Comparison of ENCODE assay signal across 10 mouse cellular contexts in genomic region chr13:53205128-53205911, GRCm38 (mm10).
DNase-seq lines count a peak whose midpoint lies in the region; ATAC-seq lines count a peak whose summit lies in the region.
"Had no signal": no experiment of that assay in that cellular context is flagged by ENCODE, and none has a peak within 500 bp of the region (broad histone marks: within the 10 kb centered on the region; RNA-seq: fewer than 3 reads in every experiment).

No protein-coding gene starts in this region.

- H3K27me3 ChIP-seq in heart, embryonic 12.5 days (replicated peaks): no peaks in the 10 kb centered on the region
- H3K27me3 ChIP-seq in neural tube, embryonic 15.5 days (replicated peaks): 0 out of 2 replicates have a peak, but pooled peaks cover 4% of the 10 kb centered on the region
- H3K27me3 ChIP-seq in intestine, embryonic 14.5 days (replicated peaks; ENCODE audit: control insufficient read depth, insufficient read depth, low read length): no peaks in the 10 kb centered on the region
- no peaks in the 10 kb centered on the region for H3K27me3 ChIP-seq in stomach, embryonic 15.5 days (replicated peaks)
- H3K27me3 ChIP-seq: hindbrain, embryonic 15.5 days had no signal

- no peaks in the 10 kb centered on the region for H3K36me3 ChIP-seq in heart, embryonic 12.5 days
- H3K36me3 ChIP-seq in neural tube, embryonic 15.5 days: no peaks in the 10 kb centered on the region
- H3K36me3 ChIP-seq in intestine, embryonic 14.5 days (ENCODE audit: control insufficient read depth, insufficient read depth, low read length): no peaks in the 10 kb centered on the region
- H3K36me3 ChIP-seq in stomach, embryonic 15.5 days: no peaks in the 10 kb centered on the region
- H3K36me3 ChIP-seq: hindbrain, embryonic 15.5 days had no signal

- H3K9me3 ChIP-seq in heart, embryonic 12.5 days (replicated peaks): no peaks in the 10 kb centered on the region
- H3K9me3 ChIP-seq in neural tube, embryonic 15.5 days (replicated peaks): no peaks in the 10 kb centered on the region
- no peaks in the 10 kb centered on the region for H3K9me3 ChIP-seq in intestine, embryonic 14.5 days (ENCODE audit: control insufficient read depth, low read length)
- H3K9me3 ChIP-seq in stomach, embryonic 15.5 days: no peaks in the 10 kb centered on the region
- H3K9me3 ChIP-seq: hindbrain, embryonic 15.5 days had no signal

- WGBS in heart, embryonic 12.5 days: 11% methylated on average over 17 of the region's 17 CpGs
- 58% methylated on average over 17 of the region's 17 CpGs for WGBS in neural tube, embryonic 15.5 days
- 11% methylated on average over 17 of the region's 17 CpGs for WGBS in intestine, embryonic 14.5 days
- 28% methylated on average over 17 of the region's 17 CpGs for WGBS in stomach, embryonic 15.5 days

- peak overlapping the region; percentile 39 for H3K27ac ChIP-seq in heart, embryonic 12.5 days (ENCODE audit: poor library complexity, severe bottlenecking)
- no peak overlapping the region for H3K27ac ChIP-seq in neural tube, embryonic 15.5 days (replicated peaks)
- peak overlapping the region; percentile 75 for H3K27ac ChIP-seq in intestine, embryonic 14.5 days (ENCODE audit: low read depth)
- H3K27ac ChIP-seq in stomach, embryonic 15.5 days: peak overlapping the region; percentile 72
- H3K27ac ChIP-seq: hindbrain, embryonic 15.5 days had no signal

- no peak overlapping the region for H3K9ac ChIP-seq in heart, embryonic 12.5 days
- H3K9ac ChIP-seq in neural tube, embryonic 15.5 days (replicated peaks): no peak overlapping the region
- no peak overlapping the region for H3K9ac ChIP-seq in intestine, embryonic 14.5 days (ENCODE audit: low read length)
- no peak overlapping the region for H3K9ac ChIP-seq in stomach, embryonic 15.5 days
- H3K9ac ChIP-seq: hindbrain, embryonic 15.5 days had no signal

- peak; percentile 40; the same call in 1 of the 2 replicates for ATAC-seq in heart, embryonic 12.5 days (ENCODE audit: insufficient number of reproducible peaks, low FRiP score)
- ATAC-seq in neural tube, embryonic 15.5 days (ENCODE audit: low FRiP score): no peak
- peak; percentile 77 for ATAC-seq in intestine, embryonic 14.5 days (replicated peaks; ENCODE audit: low FRiP score, low TSS enrichment, low read depth)
- peak; percentile 73; the same call in 1 of the 2 replicates for ATAC-seq in stomach, embryonic 15.5 days (ENCODE audit: insufficient read depth, low FRiP score, low read depth)

- peak overlapping the region; percentile 47 for H3K4me2 ChIP-seq in heart, embryonic 12.5 days
- no peak overlapping the region for H3K4me2 ChIP-seq in neural tube, embryonic 15.5 days
- peak overlapping the region; percentile 23 for H3K4me2 ChIP-seq in intestine, embryonic 14.5 days (ENCODE audit: low read length)
- H3K4me2 ChIP-seq in stomach, embryonic 15.5 days: no peak overlapping the region; the same call in 1 of the 2 replicates
- H3K4me2 ChIP-seq: hindbrain, embryonic 15.5 days had no signal

- H3K4me3 ChIP-seq in heart, embryonic 12.5 days: no peak overlapping the region
- no peak overlapping the region for H3K4me3 ChIP-seq in neural tube, embryonic 15.5 days (replicated peaks)
- H3K4me3 ChIP-seq in intestine, embryonic 14.5 days (ENCODE audit: low read depth, low read length): no peak overlapping the region
- no peak overlapping the region for H3K4me3 ChIP-seq in stomach, embryonic 15.5 days (replicated peaks)
- H3K4me3 ChIP-seq: hindbrain, embryonic 15.5 days had no signal

- DNase-seq in heart, adult 8-10 months (ENCODE audit: low spot score): no peak
- DNase-seq in neural tube, embryonic 10.5 days (ENCODE audit: extremely low spot score, low spot score): peak; percentile 74
- DNase-seq in intestine, embryonic 14.5 days (ENCODE audit: low spot score): peak; percentile 83
- DNase-seq in retina, embryonic 14.5 days (ENCODE audit: low spot score): no peak
- no peak for DNase-seq in right cerebral cortex, postnatal 4 days
- DNase-seq: adrenal gland, postnatal 25 days had no signal

- peaks cover 91% of the 10 kb centered on the region for H3K4me1 ChIP-seq in heart, embryonic 12.5 days (replicated peaks)
- peaks cover 23% of the 10 kb centered on the region for H3K4me1 ChIP-seq in neural tube, embryonic 15.5 days
- peaks cover 69% of the 10 kb centered on the region for H3K4me1 ChIP-seq in intestine, embryonic 14.5 days (replicated peaks; ENCODE audit: control insufficient read depth, insufficient read depth, low read length)
- H3K4me1 ChIP-seq in stomach, embryonic 15.5 days: peaks cover 42% of the 10 kb centered on the region

Comparison
In these comparisons a context has a peak if more than half of its experiments do, and no peak if none do; other contexts are left out.
1. H3K4me2 ChIP-seq: peak in heart, embryonic 12.5 days (single experiment) and intestine, embryonic 14.5 days (single experiment); none in neural tube, embryonic 15.5 days (single experiment) and stomach, embryonic 15.5 days (single experiment).
2. DNase-seq: peak in neural tube, embryonic 10.5 days (single experiment) and intestine, embryonic 14.5 days (single experiment); none in heart, adult 8-10 months (single experiment), retina, embryonic 14.5 days (single experiment) and right cerebral cortex, postnatal 4 days (single experiment).